In genomic region chr16:14159746-14160131, GRCm38 (mm10) we compare ENCODE assay signal across 8 mouse cellular contexts. TPM values are rescaled to one million over a fixed set of nuclear protein-coding genes. Genes with fewer than 3 reads are reported as not detected.
A peak's percentile ranks its signal among the peaks of the same experiment; 100 is the strongest.
DNase-seq lines count a peak whose midpoint lies in the region; ATAC-seq and TF ChIP-seq lines count a peak whose summit lies in the region.

No protein-coding gene starts in this region.

- H3K79me2 ChIP-seq in CH12.LX (replicated peaks; ENCODE audit: control insufficient read depth, extremely low read depth, insufficient read depth, poor library complexity, severe bottlenecking), result peaks cover 50% of the 10 kb centered on the region

- H3K4me2 ChIP-seq in CH12.LX (ENCODE audit: insufficient read depth, low read depth, poor library complexity, severe bottlenecking), result peak overlapping the region; percentile 72
- peak overlapping the region; percentile 76 for H3K4me2 ChIP-seq in heart, embryonic 13.5 days
- H3K4me2 ChIP-seq in liver, embryonic 16.5 days (ENCODE audit: low read depth, low read length), result peak overlapping the region; percentile 96
- H3K4me2 ChIP-seq in neural tube, embryonic 14.5 days (ENCODE audit: low read depth, low read length), result peak overlapping the region; percentile 59

- peak; percentile 88 to 98 for TF ChIP-seq CTCF in CH12.LX (conservative IDR thresholded peaks at IDR 0.05 in 1 of 2, IDR thresholded peaks at IDR 0.05 in 1 of 2; ENCODE audit: low read depth in 2 of 2, low read length in 2 of 2)
- no peak for TF ChIP-seq CTCF in testis, adult 2 months (IDR thresholded peaks at IDR 0.05; ENCODE audit: control insufficient read depth, insufficient read depth, insufficient replicate concordance, low read depth, low read length)

- WGBS in heart, embryonic 13.5 days, result under 1% methylated on average over 10 of the region's 10 CpGs
- 0% methylated on average over 10 of the region's 10 CpGs for WGBS in liver, embryonic 16.5 days (ENCODE audit: insufficient replicate concordance)
- 0% methylated on average over 10 of the region's 10 CpGs for WGBS in neural tube, embryonic 14.5 days

- H3K36me3 ChIP-seq in CH12.LX (replicated peaks in 1 of 2; ENCODE audit: control insufficient read depth in 1 of 2, insufficient read depth in 1 of 2, low read length in 1 of 2), result peaks cover 6 to 19% of the 10 kb centered on the region in 2 experiments
- 0 out of 2 replicates have a peak, but pooled peaks cover 3% of the 10 kb centered on the region for H3K36me3 ChIP-seq in heart, embryonic 13.5 days
- H3K36me3 ChIP-seq in liver, embryonic 16.5 days (ENCODE audit: control insufficient read depth, insufficient read depth), result no peaks in the 10 kb centered on the region
- H3K36me3 ChIP-seq in neural tube, embryonic 14.5 days (ENCODE audit: control insufficient read depth, insufficient read depth, low read length), result no peaks in the 10 kb centered on the region
- no peaks in the 10 kb centered on the region for H3K36me3 ChIP-seq in testis, adult 2 months (ENCODE audit: control insufficient read depth, insufficient read depth, low read length)

- peak overlapping the region; percentile 100 for H3K9ac ChIP-seq in CH12.LX (ENCODE audit: insufficient read depth, low read depth)
- peak overlapping the region; percentile 89 for H3K9ac ChIP-seq in heart, embryonic 13.5 days
- peak overlapping the region; percentile 69 for H3K9ac ChIP-seq in liver, embryonic 16.5 days (ENCODE audit: low read depth, low read length)
- H3K9ac ChIP-seq in neural tube, embryonic 14.5 days (replicated peaks; ENCODE audit: low read depth, low read length), result peak overlapping the region; percentile 74

- H3K4me3 ChIP-seq in CH12.LX (replicated peaks in 1 of 3; ENCODE audit: low read depth in 2 of 3, low read length in 2 of 3, poor library complexity in 1 of 3), result peak overlapping the region; percentile 71 to 73 (median 73)
- peak overlapping the region; percentile 89 for H3K4me3 ChIP-seq in heart, embryonic 13.5 days
- H3K4me3 ChIP-seq in liver, embryonic 16.5 days (ENCODE audit: low read depth, low read length), result peak overlapping the region; percentile 97
- H3K4me3 ChIP-seq in neural tube, embryonic 14.5 days (ENCODE audit: low read depth, low read length), result peak overlapping the region; percentile 71
- H3K4me3 ChIP-seq in testis, adult 2 months (ENCODE audit: control insufficient read depth, low read depth, low read length), result peak overlapping the region; percentile 99

- peak; percentile 54 for TF ChIP-seq RAD21 in CH12.LX (IDR thresholded peaks at IDR 0.05; ENCODE audit: low read depth, low read length)

- peak overlapping the region; percentile 70 for H3K27ac ChIP-seq in CH12.LX (ENCODE audit: insufficient read depth, low read depth)
- peak overlapping the region; percentile 97 for H3K27ac ChIP-seq in heart, embryonic 13.5 days (replicated peaks)
- peak overlapping the region; percentile 83 for H3K27ac ChIP-seq in liver, embryonic 16.5 days (ENCODE audit: low read length)
- H3K27ac ChIP-seq in neural tube, embryonic 14.5 days (ENCODE audit: low read depth, low read length), result peak overlapping the region; percentile 97
- peak overlapping the region; percentile 90 for H3K27ac ChIP-seq in testis, adult 2 months (ENCODE audit: control insufficient read depth, insufficient read depth, low read depth, low read length)

- peak; percentile 88 for DNase-seq in CH12.LX (ENCODE audit: extremely low read depth)
- peak; percentile 63 to 78 for DNase-seq in adrenal gland, postnatal 36 days
- peak; percentile 78 to 84 for DNase-seq in kidney, postnatal 25 days

- no peaks in the 10 kb centered on the region for H3K9me3 ChIP-seq in CH12.LX (replicated peaks; ENCODE audit: low read length)
- H3K9me3 ChIP-seq in heart, embryonic 13.5 days, result no peaks in the 10 kb centered on the region
- H3K9me3 ChIP-seq in liver, embryonic 16.5 days (replicated peaks; ENCODE audit: control insufficient read depth, low read length), result no peaks in the 10 kb centered on the region
- H3K9me3 ChIP-seq in neural tube, embryonic 14.5 days (ENCODE audit: control insufficient read depth, low read length), result no peaks in the 10 kb centered on the region

- no peak for TF ChIP-seq EP300 in CH12.LX (IDR thresholded peaks at IDR 0.05; ENCODE audit: low read length)

- TF ChIP-seq POLR2A in CH12.LX (IDR thresholded peaks at IDR 0.05; ENCODE audit: low read depth, low read length), result no peak
- TF ChIP-seq POLR2A in testis, adult 2 months (IDR thresholded peaks at IDR 0.05; ENCODE audit: control insufficient read depth, low read depth, low read length), result no peak

- peak; percentile 57 for ATAC-seq in erythroblast, adult 5-6 weeks (replicated peaks; ENCODE audit: low FRiP score, poor library complexity, severe bottlenecking)
- no peak for ATAC-seq in heart, embryonic 13.5 days (ENCODE audit: extremely low read depth, insufficient number of reproducible peaks, low FRiP score, low TSS enrichment)
- no peak for ATAC-seq in liver, embryonic 16.5 days (ENCODE audit: low read depth)
- ATAC-seq in neural tube, embryonic 14.5 days (ENCODE audit: low read depth), result peak; percentile 33

- peaks cover 10 to 52% of the 10 kb centered on the region in 2 experiments for H3K4me1 ChIP-seq in CH12.LX (ENCODE audit: control insufficient read depth in 1 of 2, insufficient read depth in 2 of 2)
- peaks cover 34% of the 10 kb centered on the region for H3K4me1 ChIP-seq in heart, embryonic 13.5 days
- peaks cover 28% of the 10 kb centered on the region for H3K4me1 ChIP-seq in liver, embryonic 16.5 days (ENCODE audit: control insufficient read depth, low read depth, low read length)
- peaks cover 13% of the 10 kb centered on the region for H3K4me1 ChIP-seq in neural tube, embryonic 14.5 days (ENCODE audit: control insufficient read depth, insufficient read depth, low read length)
- H3K4me1 ChIP-seq in testis, adult 2 months (ENCODE audit: control insufficient read depth, insufficient read depth, low read length), result peaks cover 2% of the 10 kb centered on the region

- dilution Hi-C loops in CH12.LX (cut with MboI; ENCODE audit: extremely low pct_ligation_motif_present, extremely low pct_unique_long_range_greater_than_20kb, low sequenced_read_pairs), result no loop called here

- in situ Hi-C loops in CH12.LX (cut with MboI; ENCODE audit: low pct_ligation_motif_present, low pct_unique_long_range_greater_than_20kb, low sequenced_read_pairs), result no loop called here

- H3K27me3 ChIP-seq in CH12.LX (replicated peaks), result no peaks in the 10 kb centered on the region
- H3K27me3 ChIP-seq in heart, embryonic 13.5 days (replicated peaks), result no peaks in the 10 kb centered on the region
- no peaks in the 10 kb centered on the region for H3K27me3 ChIP-seq in liver, embryonic 16.5 days (ENCODE audit: control insufficient read depth, insufficient read depth, low read depth, low read length)
- H3K27me3 ChIP-seq in neural tube, embryonic 14.5 days (ENCODE audit: control insufficient read depth, insufficient read depth, low read length), result no peaks in the 10 kb centered on the region; the same call in 1 of the 2 replicates
- no peaks in the 10 kb centered on the region for H3K27me3 ChIP-seq in testis, adult 2 months (ENCODE audit: control insufficient read depth, insufficient read depth, low read length)

TF ChIP-seq in CH12.LX, 34 proteins besides CTCF, POLR2A, EP300 and RAD21 (continues in another document):
- TF ChIP-seq TCF12 (IDR thresholded peaks at IDR 0.05; ENCODE audit: low read depth, low read length), result no peak
- TF ChIP-seq CHD1 (IDR thresholded peaks at IDR 0.05; ENCODE audit: low read depth, low read length), result peak; percentile 85; the same call in 1 of the 2 replicates
- peak; percentile 95 for TF ChIP-seq USF2 (conservative IDR thresholded peaks at IDR 0.05; ENCODE audit: low read depth, low read length)
- no peak for TF ChIP-seq TBP (conservative IDR thresholded peaks at IDR 0.05; ENCODE audit: low read depth, low read length)
- no peak for TF ChIP-seq GABPA (IDR thresholded peaks at IDR 0.05; ENCODE audit: insufficient replicate concordance, low read depth, low read length)
- 0 out of 2 replicates have a peak, but pooled peaks have one; percentile 14 for TF ChIP-seq SMC3 (IDR thresholded peaks at IDR 0.05; ENCODE audit: low read depth, low read length)
- TF ChIP-seq MXI1 (IDR thresholded peaks at IDR 0.05; ENCODE audit: low read depth, low read length), result peak; percentile 73
- no peak for TF ChIP-seq ZC3H11A (IDR thresholded peaks at IDR 0.05; ENCODE audit: low read depth, low read length)
- TF ChIP-seq ZMIZ1 (IDR thresholded peaks at IDR 0.05; ENCODE audit: low read depth, low read length), result no peak
- no peak for TF ChIP-seq MEF2A (IDR thresholded peaks at IDR 0.05; ENCODE audit: borderline replicate concordance, low read depth, low read length)
- no peak for TF ChIP-seq ZKSCAN1 (IDR thresholded peaks at IDR 0.05; ENCODE audit: borderline replicate concordance, low read depth, low read length)
- no peak for TF ChIP-seq KAT2A (IDR thresholded peaks at IDR 0.05; ENCODE audit: insufficient replicate concordance, low read length)
- TF ChIP-seq USF1 (IDR thresholded peaks at IDR 0.05; ENCODE audit: low read depth, low read length), result peak; percentile 89

RNA-seq across cellular contexts. Expression of gene Nde1, which starts 3.3 kb away (rescaled TPM):
- total RNA-seq in CH12.LX (2012; rRNA removed), result 65.0 and 84.8 TPM in 2 replicates
- 62.1 and 68.6 TPM in 2 replicates for total RNA-seq in CH12.LX (2014; rRNA removed)
- 104 and 110 TPM in 2 replicates for polyA plus RNA-seq in CH12.LX (2012; ENCODE audit: insufficient read length, low read depth)
- 10 to 100 TPM; 40.5 to 46.7 TPM for total RNA-seq in adrenal gland, postnatal 36 days (2021)
- 20.9 and 22.4 TPM in 2 replicates for total RNA-seq in erythroblast, adult 5-6 weeks (2015; ENCODE audit: low replicate concordance)
- total RNA-seq in erythroblast, adult 5-6 weeks (2017; ENCODE audit: low replicate concordance), result 55.9 and 57.4 TPM in 2 replicates
- 66.0 and 69.8 TPM in 2 replicates for polyA plus RNA-seq in heart, embryonic 13.5 days (2015; fragmentation: Nextera tagmentation; extraction: Ambion mirVana)
- polyA plus RNA-seq in liver, embryonic 16.5 days (2015; fragmentation: Nextera tagmentation; extraction: Ambion mirVana), result 50.1 and 50.3 TPM in 2 replicates
- 13.0 and 20.3 TPM in 2 replicates for polyA plus RNA-seq in neural tube, embryonic 14.5 days (2014; fragmentation: Nextera tagmentation; extraction: Ambion mirVana)
- 11.9 and 12.9 TPM in 2 replicates for polyA plus RNA-seq in testis, adult 2 months (2012; rRNA removed)

RNA-seq across cellular contexts. Expression of gene Marf1, which starts 3.4 kb away (rescaled TPM):
- total RNA-seq in CH12.LX (2012; rRNA removed) (22.0 and 26.7 TPM in 2 replicates), CH12.LX (2014; rRNA removed) (19.7 and 19.9 TPM in 2 replicates)
- polyA plus RNA-seq in CH12.LX (2012; ENCODE audit: insufficient read length, low read depth), result 24.5 and 28.1 TPM in 2 replicates
- total RNA-seq in adrenal gland, postnatal 36 days (2021), result 100 to 1,000 TPM; 110 to 152 TPM
- total RNA-seq in erythroblast, adult 5-6 weeks (2015; ENCODE audit: low replicate concordance), result 37.2 and 40.7 TPM in 2 replicates
- 42.6 and 49.3 TPM in 2 replicates for total RNA-seq in erythroblast, adult 5-6 weeks (2017; ENCODE audit: low replicate concordance)
- 8.6 and 9.9 TPM in 2 replicates for polyA plus RNA-seq in heart, embryonic 13.5 days (2015; fragmentation: Nextera tagmentation; extraction: Ambion mirVana)
- polyA plus RNA-seq in liver, embryonic 16.5 days (2015; fragmentation: Nextera tagmentation; extraction: Ambion mirVana), result 5.6 and 6.9 TPM in 2 replicates
- polyA plus RNA-seq in neural tube, embryonic 14.5 days (2014; fragmentation: Nextera tagmentation; extraction: Ambion mirVana), result 16.8 and 19.1 TPM in 2 replicates
- polyA plus RNA-seq in testis, adult 2 months (2012; rRNA removed), result 9.4 and 10.5 TPM in 2 replicates

Comparison
In these comparisons a context has a peak if more than half of its experiments do, and no peak if none do; other contexts are left out.
1. ATAC-seq: peak in erythroblast, adult 5-6 weeks (single experiment) and neural tube, embryonic 14.5 days (single experiment); none in heart, embryonic 13.5 days (single experiment) and liver, embryonic 16.5 days (single experiment).
2. Peak in every context shown above with its lines, with median percentiles within 50 percentile points of each other: DNase-seq, H3K27ac ChIP-seq, H3K4me2 ChIP-seq, H3K4me3 ChIP-seq and H3K9ac ChIP-seq.